Mouse (Mus musculus): Measurements from ENCODE around the gene Atp6v1g1.

Atp6v1g1 gene

DNA sequence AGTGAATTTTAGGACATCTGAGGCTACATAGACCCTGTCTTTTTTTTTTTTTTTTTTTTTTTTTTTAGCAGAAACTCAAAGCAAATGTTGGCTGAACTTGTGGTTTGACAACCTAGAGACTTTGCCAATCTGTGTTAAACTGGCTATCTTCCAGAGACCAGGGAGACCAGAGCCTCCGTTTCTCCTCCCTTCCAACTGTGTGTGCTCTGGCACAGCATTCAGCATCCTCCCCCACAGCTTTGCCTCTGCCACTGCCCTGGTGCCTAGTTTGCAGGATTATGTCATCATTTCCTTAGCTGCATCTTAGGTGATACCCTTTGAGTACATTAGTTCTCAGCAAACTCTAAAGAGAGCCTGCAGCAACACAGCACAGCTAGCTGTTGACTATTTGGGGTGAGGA lies 3.2 kb downstream of the Atp6v1g1 start:
- no peak for DNase-seq

DNA sequence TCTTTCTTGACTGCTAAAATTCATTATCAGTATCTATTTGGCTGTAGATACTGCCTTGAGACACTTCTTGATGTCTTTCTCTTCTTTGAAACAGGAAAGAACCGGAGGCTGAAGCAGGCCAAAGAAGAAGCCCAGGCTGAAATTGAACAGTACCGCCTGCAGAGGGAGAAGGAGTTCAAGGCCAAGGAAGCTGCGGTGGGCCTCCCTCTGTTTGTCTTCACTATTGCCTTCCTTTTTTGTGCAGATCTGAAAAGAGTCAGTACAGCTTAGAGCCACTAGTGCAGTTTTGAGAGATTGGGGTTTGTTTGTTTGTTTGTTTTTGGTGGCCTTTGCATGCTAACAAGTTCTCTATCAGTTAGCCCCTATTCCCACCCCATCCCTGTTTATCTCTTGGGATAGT lies 3.9 kb downstream of the Atp6v1g1 start:
- no peak for DNase-seq

- no peak for DNase-seq
Measured at GRCm38 (mm10) chr4:63550908-63551307, 6.3 kb downstream of the Atp6v1g1 start.

GRCm38 (mm10) chr4:63552865-63553264 lies 8.3 kb downstream of the Atp6v1g1 start:
- no peak for DNase-seq

DNA sequence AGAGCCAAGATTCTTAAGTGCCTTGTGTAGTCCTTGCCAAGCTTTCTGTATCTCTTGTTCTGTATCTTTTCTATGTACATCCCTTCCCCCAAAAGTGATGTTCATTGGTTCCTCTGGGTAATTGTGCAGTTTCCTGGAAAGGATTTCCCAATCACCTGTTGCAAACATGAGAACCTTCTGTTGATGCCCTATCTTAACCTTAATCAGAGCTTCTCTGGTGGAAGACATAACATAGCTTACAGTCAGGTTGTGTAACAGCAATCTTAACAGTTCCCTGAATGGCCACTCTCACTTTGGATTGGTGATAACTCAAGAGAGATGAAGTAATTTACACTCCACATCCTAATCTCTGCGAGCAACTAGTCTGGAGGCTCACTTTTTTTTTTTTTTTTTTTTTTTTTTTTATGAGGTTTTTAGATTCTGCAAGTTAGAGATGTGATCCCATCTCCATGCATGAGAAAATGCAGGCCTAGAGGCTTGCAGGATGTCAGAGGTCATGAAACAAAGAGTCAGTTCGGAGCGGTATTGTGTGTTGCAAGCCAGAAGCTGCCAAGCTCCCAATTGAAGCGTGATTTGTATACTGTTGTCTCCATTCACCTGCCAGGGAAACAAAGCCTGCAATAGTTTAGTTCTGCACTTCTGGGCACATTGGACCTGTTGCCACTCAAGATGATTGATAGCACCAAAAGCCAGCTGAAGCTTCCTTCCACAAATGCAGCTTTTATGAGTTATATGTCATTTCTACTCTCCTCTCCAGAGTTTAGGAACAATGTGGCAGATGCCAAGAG lies 9.4 kb downstream of the Atp6v1g1 start:
- no peak for DNase-seq

- no peak for DNase-seq
Measured at GRCm38 (mm10) chr4:63554616-63555015, 10.0 kb downstream of the Atp6v1g1 start.

GRCm38 (mm10) chr4:63555111-63555510 lies 10.5 kb downstream of the Atp6v1g1 start:
- no peak for DNase-seq

GRCm38 (mm10) chr4:63556665-63557064 lies 12.1 kb downstream of the Atp6v1g1 start:
- DNase-seq, result no peak

- DNase-seq, result peak; percentile 37
Measured at GRCm38 (mm10) chr4:63557124-63558059, 12.8 kb downstream of the Atp6v1g1 start.

DNA sequence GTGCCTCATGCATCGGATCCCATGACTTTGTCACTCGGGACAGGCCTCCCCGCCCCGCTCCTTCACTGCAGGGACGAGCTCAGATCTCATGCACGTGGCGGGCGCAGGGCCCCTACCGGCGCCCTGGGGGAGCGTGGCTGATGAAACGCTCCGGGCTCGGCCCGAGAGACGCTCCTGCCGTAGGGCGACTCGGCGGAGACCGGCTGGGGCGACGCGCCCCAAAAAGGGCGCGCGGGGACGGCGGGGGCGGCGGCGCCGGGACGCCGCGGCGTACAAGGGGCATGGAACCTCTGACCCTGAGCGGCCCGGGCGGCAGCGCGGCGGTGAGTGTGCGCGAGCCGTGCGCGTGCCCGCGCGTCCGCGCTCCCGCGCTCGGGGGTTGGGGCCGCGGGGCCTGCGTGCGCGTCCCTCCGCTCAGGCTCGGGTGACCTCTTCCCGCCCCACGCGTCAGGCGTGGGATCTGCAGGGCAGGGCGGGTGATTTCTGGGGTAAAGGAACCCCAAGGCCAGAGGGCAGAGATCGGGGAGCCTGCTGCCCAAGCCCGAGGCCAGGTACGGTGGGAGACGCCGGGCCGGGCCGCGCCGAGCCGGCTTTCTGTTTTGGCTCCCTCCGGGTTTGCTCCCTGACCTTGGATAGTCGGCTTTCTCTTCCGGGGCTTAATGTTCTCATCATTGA lies 14.0 kb downstream of the Atp6v1g1 start, which contains the start of gene Tmem268:
Tmem268 (plus strand) TSS at position 375 of the 675 bp plus-strand sequence.
- DNase-seq, result peak; percentile 75

GRCm38 (mm10) chr4:63559127-63559697 lies 14.6 kb downstream of the Atp6v1g1 start:
- no peak for DNase-seq

DNA sequence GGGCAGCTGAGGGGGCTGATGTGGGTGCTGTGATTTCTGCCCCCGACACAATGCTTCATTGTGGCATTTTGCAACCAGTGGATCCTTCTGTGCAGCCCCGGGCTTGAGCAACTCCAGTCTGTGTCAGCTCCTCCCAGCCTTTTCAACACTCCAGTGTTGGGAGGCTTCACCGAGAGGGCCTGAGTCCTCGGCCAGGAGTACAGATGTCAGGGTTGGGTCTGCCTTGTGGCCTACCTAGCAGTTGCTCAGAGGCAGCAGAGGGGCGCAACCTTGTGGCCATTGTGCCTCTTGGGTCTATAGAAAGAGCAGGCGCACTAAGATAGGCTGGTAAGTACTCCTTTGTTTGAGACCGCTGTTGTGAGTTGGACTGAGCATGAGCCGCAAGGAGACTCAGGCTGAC lies 15.5 kb downstream of the Atp6v1g1 start:
- DNase-seq, result no peak

DNA sequence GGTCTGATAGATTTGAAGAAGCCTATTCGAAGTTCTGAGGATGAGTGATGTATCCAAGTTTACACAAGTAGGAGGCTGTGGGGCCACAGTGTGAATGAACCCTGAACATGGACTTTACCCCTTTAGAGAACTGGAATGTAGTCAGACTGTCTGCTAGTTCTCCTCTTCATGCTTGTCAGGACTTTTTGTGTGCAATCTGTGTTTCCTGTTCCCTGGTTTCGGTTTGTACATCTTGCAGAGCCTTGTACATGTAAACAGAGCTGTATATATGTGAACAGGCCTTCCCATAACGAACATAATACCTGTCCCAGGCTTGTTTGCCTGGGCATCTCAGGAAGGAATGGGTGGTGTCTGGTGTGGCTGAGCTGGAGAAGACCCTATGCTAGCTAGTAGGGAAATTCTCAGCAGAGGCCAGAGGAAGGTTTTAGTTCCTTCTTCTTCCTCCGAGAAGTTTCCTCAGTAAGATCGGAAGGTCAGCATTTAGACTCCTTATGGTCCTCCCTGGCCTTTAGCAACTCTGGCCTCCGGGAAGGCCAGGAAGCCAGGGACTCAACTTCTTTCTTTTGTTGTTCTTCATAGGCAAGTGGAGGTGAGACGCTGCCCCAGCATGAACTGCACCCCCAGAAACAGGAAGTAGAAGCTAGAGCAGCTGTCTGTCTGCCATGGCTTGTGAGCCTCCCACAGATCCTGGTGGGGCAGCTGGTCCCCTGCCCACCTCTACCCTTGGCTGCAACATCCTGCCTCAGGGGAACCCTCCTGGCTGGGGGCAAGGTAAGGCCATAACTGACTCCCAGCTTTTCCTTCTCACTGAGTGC lies 17.5 kb downstream of the Atp6v1g1 start:
- peak; percentile 62 for DNase-seq

GRCm38 (mm10) chr4:63562742-63563141 lies 18.2 kb downstream of the Atp6v1g1 start:
- no peak for DNase-seq

DNA sequence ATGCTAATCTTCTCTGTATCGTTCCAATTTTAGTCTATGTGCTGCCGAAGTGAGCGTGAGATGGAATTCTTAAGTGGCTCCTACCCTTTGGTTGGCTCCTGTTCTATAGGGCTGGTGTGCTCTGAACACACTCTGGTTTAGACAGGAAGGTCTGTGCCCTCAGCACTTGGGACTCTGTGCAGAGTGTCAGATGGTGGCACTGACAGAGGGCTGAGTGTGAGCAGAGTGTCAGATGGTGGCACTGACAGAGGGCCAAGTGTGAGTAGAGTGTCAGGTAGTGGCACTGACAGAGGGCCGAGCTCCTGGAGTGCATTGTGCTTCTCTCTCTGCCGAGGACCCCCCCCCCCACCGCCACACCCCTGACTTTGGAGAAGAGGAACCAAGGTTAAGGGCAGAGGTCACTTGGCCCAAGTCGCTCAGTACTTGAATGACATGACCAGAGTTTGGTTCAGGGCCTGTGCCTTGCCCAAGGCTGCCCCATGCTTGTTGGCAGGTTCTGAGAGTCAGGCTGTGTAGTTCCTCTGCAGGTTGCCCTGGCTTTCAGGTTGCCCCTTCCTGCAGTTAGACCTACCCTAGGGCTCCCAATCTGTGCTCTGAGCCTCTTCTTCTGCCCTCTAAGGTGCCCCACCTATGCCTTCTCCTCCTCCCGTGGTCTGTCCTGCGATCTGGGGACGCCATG lies 23.3 kb downstream of the Atp6v1g1 start:
- DNase-seq, result no peak

- DNase-seq, result no peak
Measured at GRCm38 (mm10) chr4:63569322-63569721, 24.8 kb downstream of the Atp6v1g1 start.

GRCm38 (mm10) chr4:63570208-63570781 lies 25.7 kb downstream of the Atp6v1g1 start:
- DNase-seq, result no peak

DNA sequence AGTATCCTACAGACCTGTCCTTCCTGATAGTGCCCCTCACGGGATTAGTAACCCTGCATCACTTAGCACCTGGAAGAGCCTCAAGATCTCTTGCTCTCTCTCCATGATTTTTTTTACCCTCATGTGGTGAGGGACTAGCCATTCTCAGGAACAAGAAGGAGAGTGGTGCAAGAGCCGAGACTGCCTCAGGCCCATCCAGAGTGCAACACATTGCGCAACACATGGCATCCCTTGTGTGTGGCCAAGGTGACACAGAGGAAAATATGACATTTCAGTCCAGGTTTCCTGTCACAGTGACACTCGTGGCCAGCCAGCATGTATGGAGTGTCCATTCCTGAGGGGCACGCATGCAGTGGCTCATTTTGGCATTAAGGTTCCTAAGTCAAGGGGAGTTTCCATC lies 28.0 kb downstream of the Atp6v1g1 start:
- no peak for DNase-seq

DNA sequence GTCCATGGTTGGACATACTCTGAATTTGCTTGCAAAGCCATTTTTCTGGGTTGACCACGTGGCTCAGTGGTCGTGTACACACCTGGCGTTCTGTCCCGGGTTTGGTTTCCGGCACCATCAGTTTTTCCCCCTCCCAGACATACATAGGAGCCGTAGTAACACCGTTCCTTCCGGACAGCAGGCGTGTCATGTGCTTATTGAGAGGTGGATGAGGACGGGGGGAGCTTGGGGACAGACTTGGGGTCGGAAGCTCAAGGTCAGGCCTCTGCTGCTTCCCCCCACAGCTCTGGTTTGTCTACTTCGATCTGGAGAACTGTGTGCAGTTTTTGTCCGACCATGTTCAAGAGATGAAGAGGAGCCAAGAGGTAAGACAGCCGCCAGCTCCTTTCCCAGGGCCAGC lies 35.1 kb downstream of the Atp6v1g1 start:
- DNase-seq, result no peak

- no peak for DNase-seq
Measured at GRCm38 (mm10) chr4:63580078-63580477, 35.5 kb downstream of the Atp6v1g1 start.

DNA sequence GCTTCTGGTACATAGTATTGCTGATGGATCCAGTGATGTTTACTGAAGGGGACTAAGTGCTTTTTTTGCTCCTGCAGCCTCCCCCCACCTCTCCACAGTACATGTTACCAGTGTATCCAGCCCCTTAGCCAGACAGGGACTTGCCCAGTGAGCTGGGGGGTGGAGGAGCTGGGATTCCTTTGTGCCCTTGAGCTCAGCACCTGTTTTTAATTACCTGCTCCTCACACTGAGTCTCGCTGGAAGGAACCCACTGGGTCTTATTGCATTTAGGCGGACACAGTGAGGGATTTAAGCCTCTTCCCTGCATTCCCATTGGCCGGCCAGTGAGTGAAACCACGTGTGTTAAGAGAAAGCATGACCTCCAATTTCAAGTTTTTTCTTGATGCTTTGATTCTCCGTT lies 38.0 kb downstream of the Atp6v1g1 start:
- no peak for DNase-seq
